24 mouse cellular contexts compared by ENCODE assay signal in genomic region chr8:15468540-15469476, GRCm38 (mm10).
DNase-seq lines count a peak whose midpoint lies in the region; ATAC-seq and TF ChIP-seq lines count a peak whose summit lies in the region.
"Had no signal": no experiment of that assay in that cellular context is flagged by ENCODE, and none has a peak within 500 bp of the region (broad histone marks: within the 10 kb centered on the region; RNA-seq: fewer than 3 reads in every experiment).

No protein-coding gene starts in this region.

- H3K4me3 ChIP-seq in kidney, embryonic 15.5 days (replicated peaks): no peak overlapping the region
- H3K4me3 ChIP-seq in kidney, postnatal 0 days (replicated peaks; ENCODE audit: low read depth, low read length): no peak overlapping the region
- H3K4me3 ChIP-seq: embryonic facial prominence, embryonic 10.5 days; embryonic facial prominence, embryonic 12.5 days; forebrain, embryonic 13.5 days; forebrain, embryonic 15.5 days had no signal

- WGBS in kidney, embryonic 15.5 days: 32% methylated on average over 10 of the region's 10 CpGs
- 32% methylated on average over 10 of the region's 10 CpGs for WGBS in kidney, postnatal 0 days

- ATAC-seq in kidney, embryonic 15.5 days (replicated peaks; ENCODE audit: low FRiP score): peak; percentile 90
- peak; percentile 40; the same call in 1 of the 2 replicates for ATAC-seq in kidney, postnatal 0 days (replicated peaks; ENCODE audit: low FRiP score, low read depth)
- ATAC-seq: activated CD4-positive, CD25-positive, alpha-beta regulatory T cell, adult 4 months; CD4-positive, CD25-positive, alpha-beta regulatory T cell, adult 4 months; forebrain, embryonic 13.5 days; forebrain, embryonic 15.5 days; Patski had no signal

- intact Hi-C loops in heart, postnatal 10 days (cut with DNase I): no loop called here

- no peaks in the 10 kb centered on the region for H3K36me3 ChIP-seq in kidney, embryonic 15.5 days
- H3K36me3 ChIP-seq in kidney, postnatal 0 days (ENCODE audit: insufficient read depth, low read length): no peaks in the 10 kb centered on the region
- H3K36me3 ChIP-seq: embryonic facial prominence, embryonic 10.5 days; embryonic facial prominence, embryonic 12.5 days; forebrain, embryonic 15.5 days; G1E had no signal

- no peak for TF ChIP-seq CTCF in kidney, postnatal 0 days (IDR thresholded peaks at IDR 0.05; ENCODE audit: low read depth)

- DNase-seq in heart, adult 11 months: peak; percentile 41
- DNase-seq in heart, postnatal 10 days: no peak
- no peak for DNase-seq in kidney, adult 8-10 months
- peak; percentile 47 for DNase-seq in kidney, postnatal 0 days (ENCODE audit: low spot score)
- no peak for DNase-seq in kidney, postnatal 10 days
- DNase-seq: adrenal gland, adult 8-10 months; adrenal gland, postnatal 14 days; adrenal gland, postnatal 36 days; B cell, adult 2 months; cerebellum, adult 11-12 months; cerebellum, adult 2 months; cerebellum, adult 9-10 months; cerebellum, postnatal 10 days; cerebellum, postnatal 25 days had no signal

- H3K27me3 ChIP-seq in kidney, embryonic 15.5 days: no peaks in the 10 kb centered on the region
- H3K27me3 ChIP-seq in kidney, postnatal 0 days (ENCODE audit: insufficient read depth, low read length): no peaks in the 10 kb centered on the region
- H3K27me3 ChIP-seq: CH12.LX; embryonic facial prominence, embryonic 12.5 days; forebrain, embryonic 13.5 days; forebrain, embryonic 15.5 days; Patski had no signal

- H3K27ac ChIP-seq in kidney, embryonic 15.5 days: 0 out of 2 replicates have a peak overlapping the region, but pooled peaks have one; percentile 13
- no peak overlapping the region for H3K27ac ChIP-seq in kidney, postnatal 0 days
- H3K27ac ChIP-seq: embryonic facial prominence, embryonic 10.5 days; embryonic facial prominence, embryonic 12.5 days; forebrain, embryonic 13.5 days; forebrain, embryonic 15.5 days had no signal

- no peak overlapping the region for H3K9ac ChIP-seq in kidney, embryonic 15.5 days
- H3K9ac ChIP-seq in kidney, postnatal 0 days (ENCODE audit: low read depth, low read length): no peak overlapping the region
- H3K9ac ChIP-seq: embryonic facial prominence, embryonic 12.5 days; forebrain, embryonic 13.5 days; forebrain, embryonic 15.5 days had no signal

- H3K4me2 ChIP-seq in kidney, embryonic 15.5 days: no peak overlapping the region
- no peak overlapping the region for H3K4me2 ChIP-seq in kidney, postnatal 0 days (ENCODE audit: low read length)
- H3K4me2 ChIP-seq: embryonic facial prominence, embryonic 12.5 days; forebrain, embryonic 13.5 days; forebrain, embryonic 15.5 days had no signal

- no peaks in the 10 kb centered on the region for H3K9me3 ChIP-seq in kidney, embryonic 15.5 days (replicated peaks)
- H3K9me3 ChIP-seq in kidney, postnatal 0 days (replicated peaks; ENCODE audit: low read length): no peaks in the 10 kb centered on the region
- H3K9me3 ChIP-seq: embryonic facial prominence, embryonic 10.5 days; embryonic facial prominence, embryonic 12.5 days; forebrain, embryonic 13.5 days; forebrain, embryonic 15.5 days; G1E had no signal

- H3K4me1 ChIP-seq in kidney, embryonic 15.5 days: no peaks in the 10 kb centered on the region
- no peaks in the 10 kb centered on the region for H3K4me1 ChIP-seq in kidney, postnatal 0 days (replicated peaks; ENCODE audit: insufficient read depth, low read length)
- H3K4me1 ChIP-seq: embryonic facial prominence, embryonic 10.5 days; embryonic facial prominence, embryonic 12.5 days; forebrain, embryonic 13.5 days; forebrain, embryonic 15.5 days had no signal

Comparison
In these comparisons a context has a peak if more than half of its experiments do, and no peak if none do; other contexts are left out.
1. DNase-seq: peak in heart, adult 11 months (single experiment) and kidney, postnatal 0 days (single experiment); none in heart, postnatal 10 days (0 of 2), kidney, adult 8-10 months (0 of 2) and kidney, postnatal 10 days (single experiment).